ENCODE assay signal across 13 mouse cellular contexts in genomic region chr3:31223551-31223950, GRCm38 (mm10).
"Had no signal": no experiment of that assay in that cellular context is flagged by ENCODE, and none has a peak within 500 bp of the region (broad histone marks: within the 10 kb centered on the region; RNA-seq: fewer than 3 reads in every experiment).

No protein-coding gene starts in this region.

- DNase-seq: gastrocnemius, postnatal 14 days; gastrocnemius, postnatal 36 days; heart, adult 2 months; heart, postnatal 14 days; heart, postnatal 36 days; kidney, adult 11 months; kidney, adult 2 months; kidney, adult 9 months; kidney, postnatal 14 days; kidney, postnatal 36 days; liver; liver, embryonic 13.5 days; liver, postnatal 0 days had no signal
